Mouse (Mus musculus) kidney, adult 2 months (tissue): ENCODE data around the gene Trarg1. TPM values are rescaled to one million over a fixed set of nuclear protein-coding genes. Genes with fewer than 3 reads are reported as not detected.

ENCODE experiments used
- DNase-seq: peaks from one replicate; pipeline ENCODE4 v3.0.0; 2021
- H3K27ac ChIP-seq: fragments of 200-500 bp; 2 replicates; pipeline ENCODE4 v1.5.1; 2012; ENCODE audit warnings: low read depth, low read length, control low read depth, inconsistent platforms; ENCODE audit not compliant: insufficient read depth
- H3K27me3 ChIP-seq: fragments of 200-500 bp; replicated peaks from 2 replicates; pipeline ENCODE4 v1.6.1; 2012; ENCODE audit warnings: mild to moderate bottlenecking, moderate library complexity, low read length, inconsistent platforms; ENCODE audit not compliant: control insufficient read depth, insufficient read depth
- H3K36me3 ChIP-seq: fragments of 200-500 bp; 2 replicates; pipeline ENCODE4 v1.6.1; 2012; ENCODE audit warnings: mild to moderate bottlenecking, moderate library complexity, low read length, inconsistent platforms; ENCODE audit not compliant: control insufficient read depth, insufficient read depth
- H3K4me1 ChIP-seq: fragments of 200-500 bp; 2 replicates; pipeline ENCODE4 v1.6.1; 2011; ENCODE audit warnings: low read length; ENCODE audit not compliant: control insufficient read depth, insufficient read depth
- H3K4me3 ChIP-seq: fragments of 200-500 bp; 2 replicates; pipeline ENCODE4 v1.5.1; 2011; ENCODE audit warnings: mild to moderate bottlenecking, low read depth, low read length, control low read depth; ENCODE audit not compliant: insufficient read depth
- CTCF ChIP-seq: fragments of 200-500 bp; conservative IDR thresholded peaks from 2 replicates; pipeline ENCODE4 v1.5.1; 2011; ENCODE audit warnings: low read depth, mild to moderate bottlenecking, control low read depth, low read length, moderate library complexity, mixed read lengths; ENCODE audit not compliant: insufficient read depth, insufficient read length
- POLR2A ChIP-seq: fragments of 200-500 bp; IDR thresholded peaks from one replicate; pipeline ENCODE4 v1.6.1; 2011; ENCODE audit warnings: low read depth, low read length, control low read depth
- whole genome bisulfite sequencing: fragments of 180-500 bp; shearing (Covaris S2); methylation state at CpG from one replicate; pipeline ENCODE4 v1.1.7; 2018; 5-methylcytosine and 5-hydroxymethylcytosine counted together
- polyA plus RNA-seq: library from polyadenylated mRNA; depleted of rRNA; stranded (reverse); fragments of >200 nt; gene quantifications from 2 replicates; pipeline ENCODE4 v1.2.3, GENCODE M21; 2012; rRNA removed

The Trarg1 gene
- polyA plus RNA-seq, 1 experiment = 2.8 TPM

- DNase-seq = peak; percentile 30
- no peaks in the 10 kb centered on the region for H3K4me1 ChIP-seq
- no peak overlapping the region for H3K4me3 ChIP-seq
- WGBS = 60% methylated on average over 4 of the region's 4 CpGs
- TF ChIP-seq CTCF (no peak), POLR2A (no peak)
- H3K27ac ChIP-seq = peak overlapping the region; percentile 60
- peaks cover 4% of the 10 kb centered on the region for H3K36me3 ChIP-seq
- H3K27me3 ChIP-seq = no peaks in the 10 kb centered on the region
Measured at GRCm38 (mm10) chr11:76735753-76736324, 56.2 kb downstream of the Trarg1 start.

DNA sequence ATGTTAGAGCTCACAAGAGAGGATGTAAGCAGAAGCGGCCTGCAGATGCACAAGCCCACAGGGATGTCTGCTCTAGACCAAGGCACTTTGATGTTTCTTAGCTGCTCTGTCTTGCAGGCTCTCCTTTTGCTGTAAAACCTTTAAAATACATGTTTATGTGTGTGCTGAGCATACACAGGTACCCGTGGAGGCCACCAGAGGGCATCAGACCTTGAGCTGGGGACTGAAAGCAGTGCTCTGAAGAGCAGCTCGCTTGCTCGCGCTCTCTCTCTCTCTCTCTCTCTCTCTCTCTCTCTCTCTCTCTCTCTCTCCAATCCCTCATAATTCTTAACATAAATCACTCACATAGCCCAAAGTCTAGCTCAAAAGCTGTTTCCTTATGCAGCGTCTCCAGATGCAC, 59.5 kb downstream of the Trarg1 start:
- Histone ChIP-seq H3K4me1 (no peaks in the 10 kb centered on the region), H3K27ac (no peak overlapping the region), H3K27me3 (no peaks in the 10 kb centered on the region), H3K4me3 (no peak overlapping the region), H3K36me3 (peaks cover 7% of the 10 kb centered on the region)
- WGBS = 80% methylated on average over 6 of the region's 6 CpGs
- TF ChIP-seq CTCF (peak; percentile 63), POLR2A (no peak)
- peak; percentile 27 for DNase-seq

GRCm38 (mm10) chr11:76742511-76742910, 62.9 kb downstream of the Trarg1 start:
- peaks cover 4% of the 10 kb centered on the region for H3K36me3 ChIP-seq
- DNase-seq = no peak
- H3K4me3 ChIP-seq = no peak overlapping the region
- TF ChIP-seq CTCF (no peak), POLR2A (no peak)
- no peaks in the 10 kb centered on the region for H3K4me1 ChIP-seq
- WGBS = 97% methylated on average over 7 of the region's 7 CpGs
- no peaks in the 10 kb centered on the region for H3K27me3 ChIP-seq
- no peak overlapping the region for H3K27ac ChIP-seq

DNA sequence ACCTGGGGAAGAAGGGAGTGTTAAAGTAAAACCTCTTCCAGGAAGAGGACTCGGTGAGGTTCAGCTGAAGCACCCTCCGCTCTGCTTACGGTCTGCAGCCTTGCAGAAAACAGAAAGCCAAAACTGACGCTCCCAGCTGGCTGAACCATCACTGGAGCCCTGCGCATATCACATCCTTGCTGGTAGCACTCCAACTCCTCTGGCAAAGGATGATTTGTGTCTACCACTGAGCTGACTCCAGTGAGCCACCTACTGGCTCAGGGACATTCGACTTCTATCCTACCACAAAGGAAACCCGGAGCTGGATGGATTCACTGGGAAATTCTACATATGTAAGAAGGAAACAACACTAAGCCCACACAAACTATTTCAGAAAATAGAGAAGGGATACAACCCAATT, 64.9 kb downstream of the Trarg1 start:
- DNase-seq = peak; percentile 43
- no peak overlapping the region for H3K4me3 ChIP-seq
- H3K36me3 ChIP-seq = peaks cover 4% of the 10 kb centered on the region
- H3K27me3 ChIP-seq = no peaks in the 10 kb centered on the region
- TF ChIP-seq POLR2A = no peak
- peak; percentile 51 for TF ChIP-seq CTCF
- no peak overlapping the region for H3K27ac ChIP-seq
- no peaks in the 10 kb centered on the region for H3K4me1 ChIP-seq
- 53% methylated on average over 7 of the region's 7 CpGs for WGBS

GRCm38 (mm10) chr11:76745921-76746320, 66.3 kb downstream of the Trarg1 start:
- DNase-seq = no peak
- TF ChIP-seq POLR2A (no peak), CTCF (no peak)
- Histone ChIP-seq H3K4me1 (no peaks in the 10 kb centered on the region), H3K27ac (no peak overlapping the region), H3K4me3 (no peak overlapping the region), H3K36me3 (peaks cover 4% of the 10 kb centered on the region), H3K27me3 (no peaks in the 10 kb centered on the region)
- 100% methylated on average over 1 of the region's 1 CpGs for WGBS

Other genes starting within 250 kb of the Trarg1 start
- 33.2 and 40.8 TPM in 2 replicates for gene Abr, start 57.5 kb upstream of the Trarg1 start, polyA plus RNA-seq
- not detected in 2 replicates for gene Bhlha9, start 7.3 kb upstream of the Trarg1 start, polyA plus RNA-seq
- gene Gosr1, start 83.8 kb downstream of the Trarg1 start, polyA plus RNA-seq = 22.8 and 24.3 TPM in 2 replicates
- 28.6 and 30.5 TPM in 2 replicates for gene Cpd, start 167.2 kb downstream of the Trarg1 start, polyA plus RNA-seq
- gene Tmigd1, start 222.4 kb downstream of the Trarg1 start, polyA plus RNA-seq = 36.1 and 39.0 TPM in 2 replicates
- 26.1 and 27.8 TPM in 2 replicates for gene Blmh, start 245.0 kb downstream of the Trarg1 start, polyA plus RNA-seq